In genomic region chr7:96340826-96341225, GRCm38 (mm10) we compare ENCODE assay signal across 18 mouse cellular contexts.
DNase-seq lines count a peak whose midpoint lies in the region; ATAC-seq lines count a peak whose summit lies in the region.
"Had no signal": no experiment of that assay in that cellular context is flagged by ENCODE, and none has a peak within 500 bp of the region (broad histone marks: within the 10 kb centered on the region; RNA-seq: fewer than 3 reads in every experiment).

No protein-coding gene starts in this region.

- H3K4me2 ChIP-seq in midbrain, embryonic 12.5 days (replicated peaks), result no peak overlapping the region
- no peak overlapping the region for H3K4me2 ChIP-seq in midbrain, embryonic 14.5 days (ENCODE audit: low read length)
- no peak overlapping the region for H3K4me2 ChIP-seq in liver, embryonic 12.5 days
- H3K4me2 ChIP-seq: hindbrain, embryonic 15.5 days had no signal

- no peaks in the 10 kb centered on the region for H3K4me1 ChIP-seq in midbrain, embryonic 12.5 days
- no peaks in the 10 kb centered on the region for H3K4me1 ChIP-seq in midbrain, embryonic 14.5 days (ENCODE audit: control insufficient read depth, insufficient read depth, low read length)
- H3K4me1 ChIP-seq in liver, embryonic 12.5 days, result no peaks in the 10 kb centered on the region
- H3K4me1 ChIP-seq: hindbrain, embryonic 15.5 days had no signal

- 0 out of 2 replicates have a peak overlapping the region, but pooled peaks have one; percentile 30 for H3K27ac ChIP-seq in midbrain, embryonic 12.5 days (replicated peaks)
- H3K27ac ChIP-seq in midbrain, embryonic 14.5 days (replicated peaks; ENCODE audit: low read depth, low read length), result no peak overlapping the region
- no peak overlapping the region for H3K27ac ChIP-seq in liver, embryonic 12.5 days
- H3K27ac ChIP-seq: gastrocnemius, adult 2 months; hindbrain, embryonic 15.5 days; macrophage had no signal

- 85% methylated on average over 5 of the region's 5 CpGs for WGBS in midbrain, embryonic 12.5 days
- WGBS in midbrain, embryonic 14.5 days, result 77% methylated on average over 5 of the region's 5 CpGs
- WGBS in liver, embryonic 12.5 days (ENCODE audit: insufficient replicate concordance), result 72% methylated on average over 5 of the region's 5 CpGs

- no peak overlapping the region for H3K9ac ChIP-seq in midbrain, embryonic 12.5 days (replicated peaks)
- H3K9ac ChIP-seq in midbrain, embryonic 14.5 days (replicated peaks; ENCODE audit: low read length), result no peak overlapping the region
- no peak overlapping the region for H3K9ac ChIP-seq in liver, embryonic 12.5 days
- H3K9ac ChIP-seq: hindbrain, embryonic 15.5 days had no signal

- no peak for ATAC-seq in midbrain, embryonic 12.5 days (ENCODE audit: low FRiP score, low read depth)
- no peak for ATAC-seq in midbrain, embryonic 14.5 days (ENCODE audit: low FRiP score, low TSS enrichment)
- no peak for ATAC-seq in liver, embryonic 12.5 days

- no peak for DNase-seq in midbrain, embryonic 14.5 days
- DNase-seq in frontal cortex, adult 2 months (ENCODE audit: extremely low spot score in 1 of 2, low spot score in 1 of 2), result peak; percentile 37 to 49
- peak; percentile 11 for DNase-seq in layer of hippocampus, adult 9-10 months (ENCODE audit: low spot score)
- peak; percentile 53 to 72 for DNase-seq in right cerebral cortex, postnatal 10 days (ENCODE audit: low spot score in 2 of 2)
- no peak for DNase-seq in thymus, postnatal 25 days
- DNase-seq in urinary bladder, postnatal 14 days (ENCODE audit: low spot score), result no peak
- DNase-seq: adrenal gland, adult 8-10 months; cerebellum, adult 9-10 months; gastrocnemius, adult 2 months; heart, adult 18-20 months; kidney, adult 8-10 months; kidney, postnatal 4 days; lung, adult 18-20 months; thymus, postnatal 14 days had no signal

- no peaks in the 10 kb centered on the region for H3K36me3 ChIP-seq in midbrain, embryonic 12.5 days
- H3K36me3 ChIP-seq in midbrain, embryonic 14.5 days (ENCODE audit: control insufficient read depth, insufficient read depth, low read length), result no peaks in the 10 kb centered on the region
- no peaks in the 10 kb centered on the region for H3K36me3 ChIP-seq in liver, embryonic 12.5 days
- H3K36me3 ChIP-seq: hindbrain, embryonic 15.5 days had no signal

- no peaks in the 10 kb centered on the region for H3K27me3 ChIP-seq in midbrain, embryonic 12.5 days
- no peaks in the 10 kb centered on the region for H3K27me3 ChIP-seq in midbrain, embryonic 14.5 days (ENCODE audit: control insufficient read depth, insufficient read depth, low read length)
- H3K27me3 ChIP-seq in liver, embryonic 12.5 days (replicated peaks), result no peaks in the 10 kb centered on the region
- H3K27me3 ChIP-seq: hindbrain, embryonic 15.5 days had no signal

- H3K9me3 ChIP-seq in midbrain, embryonic 12.5 days, result no peaks in the 10 kb centered on the region
- H3K9me3 ChIP-seq in midbrain, embryonic 14.5 days (ENCODE audit: control insufficient read depth, low read length), result no peaks in the 10 kb centered on the region
- no peaks in the 10 kb centered on the region for H3K9me3 ChIP-seq in liver, embryonic 12.5 days (replicated peaks)
- H3K9me3 ChIP-seq: hindbrain, embryonic 15.5 days had no signal

- H3K4me3 ChIP-seq in midbrain, embryonic 12.5 days, result no peak overlapping the region
- no peak overlapping the region for H3K4me3 ChIP-seq in midbrain, embryonic 14.5 days (replicated peaks; ENCODE audit: low read depth, low read length)
- no peak overlapping the region for H3K4me3 ChIP-seq in liver, embryonic 12.5 days
- H3K4me3 ChIP-seq: gastrocnemius, adult 2 months; hindbrain, embryonic 15.5 days had no signal

Comparison
In these comparisons a context has a peak if more than half of its experiments do, and no peak if none do; other contexts are left out.
1. DNase-seq: peak in frontal cortex, adult 2 months (2 of 2), layer of hippocampus, adult 9-10 months (single experiment) and right cerebral cortex, postnatal 10 days (2 of 2); none in midbrain, embryonic 14.5 days (single experiment), thymus, postnatal 25 days (single experiment) and urinary bladder, postnatal 14 days (single experiment).